Mouse (Mus musculus): ENCODE data around the gene Mr1.

Gene Mr1

GRCm38 (mm10) chr1:155093145-155093791 lies 53.3 kb downstream of the Mr1 start:
- DNase-seq = peak in 1 of 2 experiments; percentile 42

GRCm38 (mm10) chr1:155091842-155092800 lies 54.5 kb downstream of the Mr1 start:
- peak in 1 of 2 experiments; percentile 41 for DNase-seq

- no peak for DNase-seq
Measured at GRCm38 (mm10) chr1:155091374-155091841, 55.2 kb downstream of the Mr1 start.

- DNase-seq = no peak
Measured at GRCm38 (mm10) chr1:155090736-155091135, 55.9 kb downstream of the Mr1 start.

GRCm38 (mm10) chr1:155090327-155090726 lies 56.3 kb downstream of the Mr1 start:
- no peak for DNase-seq

- no peak for DNase-seq
Measured at GRCm38 (mm10) chr1:155088847-155089603, 57.6 kb downstream of the Mr1 start.

GRCm38 (mm10) chr1:155088046-155088445 lies 58.6 kb downstream of the Mr1 start:
- DNase-seq = no peak

GRCm38 (mm10) chr1:155086893-155087292 lies 59.7 kb downstream of the Mr1 start:
- no peak for DNase-seq

- peak; percentile 42 to 65 for DNase-seq
Measured at GRCm38 (mm10) chr1:155086416-155086815, 60.2 kb downstream of the Mr1 start.

GRCm38 (mm10) chr1:155084839-155085238 lies 61.8 kb downstream of the Mr1 start:
- no peak for DNase-seq

- peak; percentile 94 for DNase-seq
Measured at GRCm38 (mm10) chr1:155083271-155084265, 63.0 kb downstream of the Mr1 start.

- DNase-seq = peak in 1 of 2 experiments; percentile 47
Measured at GRCm38 (mm10) chr1:155082965-155083268, 63.7 kb downstream of the Mr1 start.

- DNase-seq = no peak
Measured at GRCm38 (mm10) chr1:155082158-155082964, 64.3 kb downstream of the Mr1 start.

GRCm38 (mm10) chr1:155077675-155078074 lies 68.9 kb downstream of the Mr1 start:
- no peak for DNase-seq

All from kidney, adult 8-10 months (tissue).